Mouse (Mus musculus): ENCODE results near the gene Casc3.
"Not testable (repeated sequence)": the region's sequence is repeated elsewhere in the genome, so short reads cannot be mapped to it uniquely, and the experiment has no call there.

Gene Casc3

GRCm38 (mm10) chr11:98789824-98790223, 14.9 kb upstream of the Casc3 start:
- no peak for DNase-seq (ENCODE audit: low spot score in 2 of 2)

GRCm38 (mm10) chr11:98790631-98791205, 14.0 kb upstream of the Casc3 start:
- no peak for DNase-seq (ENCODE audit: low spot score in 2 of 2)

GRCm38 (mm10) chr11:98791448-98791847, 13.3 kb upstream of the Casc3 start:
- no peak for DNase-seq (ENCODE audit: low spot score in 2 of 2)

- DNase-seq (ENCODE audit: low spot score in 2 of 2): no peak
Measured at GRCm38 (mm10) chr11:98792081-98792480, 12.6 kb upstream of the Casc3 start.

- DNase-seq (ENCODE audit: low spot score in 2 of 2): peak in 1 of 2 experiments; percentile 64
Measured at GRCm38 (mm10) chr11:98794469-98795014, 10.2 kb upstream of the Casc3 start.

GRCm38 (mm10) chr11:98795015-98795713, 9.5 kb upstream of the Casc3 start, which contains the start of gene Msl1:
TSS of gene Msl1 (plus strand) at chr11:98795516.
- peak; percentile 81 to 90 for DNase-seq (ENCODE audit: low spot score in 2 of 2)

- peak; percentile 53 to 57 for DNase-seq (ENCODE audit: low spot score in 2 of 2)
Measured at GRCm38 (mm10) chr11:98795714-98796514, 8.8 kb upstream of the Casc3 start.

GRCm38 (mm10) chr11:98796515-98797216, 8.0 kb upstream of the Casc3 start:
- peak; percentile 66 to 75 for DNase-seq (ENCODE audit: low spot score in 2 of 2)

- no peak for DNase-seq (ENCODE audit: low spot score in 2 of 2)
Measured at GRCm38 (mm10) chr11:98797306-98797705, 7.4 kb upstream of the Casc3 start.

GRCm38 (mm10) chr11:98797909-98798308, 6.8 kb upstream of the Casc3 start:
- DNase-seq (ENCODE audit: low spot score in 2 of 2): no peak

GRCm38 (mm10) chr11:98808417-98808816, 3.7 kb downstream of the Casc3 start:
- DNase-seq (ENCODE audit: low spot score in 2 of 2): no peak

DNA sequence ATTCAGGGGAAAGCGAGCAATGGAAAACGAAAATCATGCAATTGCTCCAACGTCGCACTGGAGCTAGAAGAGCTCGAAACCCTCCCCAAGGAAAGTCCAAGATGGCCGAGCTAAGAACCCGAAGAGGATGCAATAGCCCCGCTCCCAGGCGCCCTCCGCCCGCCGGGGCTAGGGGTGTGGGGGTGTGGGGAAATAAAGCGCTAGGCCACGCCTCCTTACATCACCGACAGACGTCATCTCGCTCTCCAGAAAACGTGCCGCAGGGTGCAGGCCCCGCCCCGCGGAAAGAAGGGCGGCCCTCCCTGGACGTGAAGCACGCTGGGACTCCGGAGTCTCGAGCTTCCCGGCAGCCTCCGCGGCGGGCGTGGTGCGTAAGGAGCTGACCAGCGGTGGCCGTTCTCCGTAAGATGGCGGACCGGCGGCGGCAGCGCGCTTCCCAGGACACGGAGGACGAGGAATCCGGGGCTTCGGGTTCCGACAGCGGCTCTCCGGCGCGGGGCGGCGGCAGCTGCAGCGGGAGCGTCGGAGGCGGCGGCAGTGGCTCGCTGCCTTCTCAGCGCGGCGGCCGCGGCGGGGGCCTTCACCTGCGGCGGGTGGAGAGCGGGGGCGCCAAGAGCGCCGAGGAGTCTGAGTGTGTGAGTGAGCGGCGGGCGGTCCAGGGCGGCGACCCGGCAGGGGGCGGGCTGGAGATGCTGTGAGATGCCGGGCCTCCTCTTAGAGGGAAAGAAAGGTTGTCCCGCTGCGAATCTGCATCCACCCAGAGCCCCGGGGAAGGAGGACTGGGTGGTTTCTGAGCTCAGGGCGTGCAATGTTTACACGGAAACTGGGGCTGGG, 5.0 kb downstream of the Casc3 start:
- DNase-seq (ENCODE audit: low spot score in 2 of 2): peak; percentile 99

GRCm38 (mm10) chr11:98810686-98811085, 6.0 kb downstream of the Casc3 start:
- DNase-seq (ENCODE audit: low spot score in 2 of 2): no peak

- DNase-seq (ENCODE audit: low spot score in 2 of 2): no peak
Measured at GRCm38 (mm10) chr11:98816706-98817239, 12.1 kb downstream of the Casc3 start.

DNA sequence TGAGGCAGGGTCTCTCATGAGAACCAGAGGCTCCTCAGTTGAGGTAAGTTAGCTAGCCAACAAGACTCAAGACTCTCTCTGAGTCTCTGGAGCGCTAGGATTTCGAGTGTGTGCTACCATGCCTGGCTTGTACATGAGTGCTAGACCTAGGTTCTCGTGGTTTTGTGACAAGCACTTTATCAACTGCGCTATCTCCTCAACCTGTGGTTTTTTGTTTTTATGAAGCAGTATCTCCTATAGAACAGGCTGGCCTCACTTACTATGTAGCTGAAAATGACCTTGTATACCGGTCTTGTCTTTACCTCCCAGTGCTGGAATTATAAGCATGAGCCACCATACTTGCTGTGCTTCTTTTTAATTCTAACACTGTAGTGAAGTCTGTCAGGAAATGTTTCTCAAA, 16.3 kb downstream of the Casc3 start:
- DNase-seq (ENCODE audit: low spot score in 2 of 2): no peak

DNA sequence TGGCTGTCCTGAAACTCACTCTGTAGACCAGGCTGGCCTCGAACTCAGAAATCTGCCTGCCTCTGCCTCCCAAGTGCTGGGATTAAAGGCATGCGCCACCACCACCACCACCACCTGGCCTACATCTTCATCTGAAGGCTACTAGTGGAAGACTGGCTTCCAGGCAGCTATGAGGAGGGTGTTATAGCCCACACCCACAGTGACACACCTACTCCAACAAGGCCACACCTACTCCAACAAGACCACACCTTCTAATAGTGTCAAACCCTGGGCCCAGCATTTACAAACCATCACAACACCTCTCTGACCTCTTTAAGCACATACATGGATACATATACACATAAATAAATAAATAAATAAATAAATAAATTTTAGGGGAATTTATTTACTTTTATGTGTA, 21.4 kb downstream of the Casc3 start:
- not testable (repeated sequence) for DNase-seq (ENCODE audit: low spot score in 2 of 2)

- DNase-seq (ENCODE audit: low spot score in 2 of 2): no peak
Measured at GRCm38 (mm10) chr11:98827877-98828276, 23.2 kb downstream of the Casc3 start.

- DNase-seq (ENCODE audit: low spot score in 2 of 2): no peak
Measured at GRCm38 (mm10) chr11:98829091-98829775, 24.5 kb downstream of the Casc3 start.

GRCm38 (mm10) chr11:98829875-98830274, 25.2 kb downstream of the Casc3 start:
- no peak for DNase-seq (ENCODE audit: low spot score in 2 of 2)

DNA sequence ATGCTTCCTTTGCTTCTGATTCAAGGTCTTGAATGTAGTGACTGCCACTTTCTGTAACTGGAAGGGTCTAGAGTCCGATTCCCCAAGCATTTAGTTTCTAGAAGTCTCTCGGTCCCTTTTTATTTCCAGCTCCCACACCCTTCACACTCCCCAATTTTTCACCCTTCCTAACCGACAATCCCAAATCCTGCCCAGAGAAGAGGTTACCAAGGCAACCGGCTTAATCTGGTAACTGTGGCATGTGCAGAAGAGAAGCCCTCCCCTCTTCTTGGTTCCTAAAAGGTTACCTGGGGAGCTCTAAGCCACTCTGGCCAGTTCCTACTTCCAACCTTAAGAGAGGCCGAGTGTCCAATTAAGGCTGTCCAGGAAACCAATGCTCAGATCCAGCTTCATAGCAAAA, 30.6 kb downstream of the Casc3 start:
- no peak for DNase-seq (ENCODE audit: low spot score in 2 of 2)
